Mouse (Mus musculus) midbrain, embryonic 11.5 days (tissue): ENCODE measurements around the gene Bmp3. TPM values are rescaled to one million over a fixed set of nuclear protein-coding genes. Genes with fewer than 3 reads are reported as not detected.

Source experiments
- polyA plus RNA-seq: library from polyadenylated mRNA; unstranded; fragments of >200 nt; fragmentation: Nextera tagmentation; extraction: Ambion mirVana; gene quantifications from 2 replicates; pipeline ENCODE4 v1.2.1, GENCODE M21; 2014

Bmp3 gene
- polyA plus RNA-seq, 1 experiment from 2014 or later, result 0.67 TPM

Other genes with a start within 250 kb of the Bmp3 start
- 2.0 and 2.3 TPM in 2 replicates for gene Prkg2, start 182.9 kb downstream of the Bmp3 start, polyA plus RNA-seq